Mouse (Mus musculus) ES-CJ7 (cell line): ENCODE measurements around the gene Kirrel.

Experiments used
- DNase-seq: peaks from one replicate; pipeline ENCODE4 v3.0.0; 2011; ENCODE audit warnings: low read depth, low spot score

The Kirrel gene

DNA sequence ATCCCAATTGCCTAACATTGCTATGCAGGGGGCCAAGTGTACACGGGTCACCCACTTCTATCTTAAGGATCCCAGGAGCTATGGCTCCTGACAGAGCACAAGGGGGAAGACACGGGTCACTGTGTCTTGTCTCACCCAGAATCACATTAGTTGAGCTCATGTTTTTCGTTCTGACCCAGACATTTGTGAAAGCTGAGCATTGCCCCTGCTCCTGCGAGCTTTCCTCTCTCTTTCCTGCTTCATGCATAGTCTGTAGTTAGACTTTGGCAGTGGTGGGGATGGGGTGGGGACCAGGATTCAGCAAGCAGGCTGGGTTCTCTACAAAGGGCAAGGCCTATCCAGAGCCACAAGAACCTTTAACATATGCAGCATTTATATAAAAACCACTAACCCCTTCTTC, 94.8 kb downstream of the Kirrel start:
- no peak for DNase-seq

GRCm38 (mm10) chr3:87079301-87079700, 95.2 kb downstream of the Kirrel start:
- DNase-seq, result no peak

GRCm38 (mm10) chr3:87077681-87078080, 96.9 kb downstream of the Kirrel start:
- DNase-seq, result no peak

- no peak for DNase-seq
Measured at GRCm38 (mm10) chr3:87076899-87077298, 97.6 kb downstream of the Kirrel start.

DNA sequence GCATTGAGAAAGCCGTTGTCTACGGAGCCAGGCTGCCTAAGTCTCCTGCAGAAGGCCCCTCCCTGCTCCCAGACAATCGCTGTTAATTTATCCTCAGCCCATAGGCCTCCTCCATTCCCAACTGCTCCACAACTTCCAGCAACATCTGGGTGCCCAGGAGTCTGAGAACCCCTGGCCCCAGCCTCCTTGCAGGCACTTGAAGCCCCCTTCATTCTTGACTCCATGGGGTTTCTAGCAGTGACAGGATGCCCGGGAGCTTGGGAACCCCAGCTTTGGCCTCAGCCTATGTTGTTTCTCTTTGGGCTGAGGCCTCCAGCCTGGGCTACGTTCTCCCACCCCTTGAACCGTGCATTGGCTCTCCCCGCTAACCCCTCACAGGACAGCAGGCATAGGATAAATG, 98.4 kb downstream of the Kirrel start:
- DNase-seq, result no peak

GRCm38 (mm10) chr3:87072612-87073515, 101.7 kb downstream of the Kirrel start:
- no peak for DNase-seq

- DNase-seq, result no peak
Measured at GRCm38 (mm10) chr3:87072191-87072590, 102.4 kb downstream of the Kirrel start.

GRCm38 (mm10) chr3:87067396-87067975, 107.1 kb downstream of the Kirrel start:
- no peak for DNase-seq

- no peak for DNase-seq
Measured at GRCm38 (mm10) chr3:87053939-87054338, 120.6 kb downstream of the Kirrel start.

- no peak for DNase-seq
Measured at GRCm38 (mm10) chr3:87047801-87048200, 126.7 kb downstream of the Kirrel start.

GRCm38 (mm10) chr3:87041733-87042132, 132.8 kb downstream of the Kirrel start:
- no peak for DNase-seq

DNA sequence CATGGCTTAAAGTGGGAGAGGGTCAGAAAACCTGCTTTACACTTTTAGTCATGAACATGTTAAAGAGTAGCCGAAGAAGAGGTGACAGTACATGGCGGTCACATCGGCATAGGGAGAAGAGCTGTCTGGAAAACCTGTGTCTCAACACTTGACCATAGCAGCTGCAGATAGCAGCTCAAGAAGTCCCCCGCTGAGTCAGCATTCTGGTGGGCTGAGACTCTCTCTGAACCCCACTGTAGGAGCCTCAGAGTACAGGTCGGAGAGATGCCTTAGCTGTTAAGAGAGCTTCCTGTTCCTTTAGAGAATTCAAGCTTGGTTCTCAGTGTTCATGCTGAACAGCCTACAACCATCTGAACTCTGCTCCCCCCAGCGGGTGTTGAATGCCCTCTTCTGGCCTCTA, 136.0 kb downstream of the Kirrel start:
- no peak for DNase-seq

DNA sequence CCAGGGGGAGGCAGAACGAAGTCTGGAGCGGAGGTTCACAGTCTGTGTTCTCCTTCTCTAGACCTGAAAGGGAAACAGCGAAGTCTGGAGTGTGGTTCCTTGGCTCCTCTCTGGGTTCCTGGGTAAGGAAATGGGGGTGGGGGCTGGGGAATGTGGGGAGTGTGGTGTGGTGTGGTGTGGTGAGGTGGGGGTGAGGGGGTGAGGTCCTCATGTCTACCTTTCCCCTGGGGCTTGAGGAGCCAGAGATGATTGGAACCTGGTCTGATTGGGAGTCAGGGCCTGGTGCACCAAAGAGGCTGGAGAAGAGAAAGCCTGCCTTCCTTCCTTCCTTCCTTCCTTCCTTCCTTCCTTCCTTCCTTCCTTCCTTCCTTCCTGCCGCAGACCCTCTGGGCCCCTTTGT, 140.5 kb downstream of the Kirrel start:
- DNase-seq, result no peak

DNA sequence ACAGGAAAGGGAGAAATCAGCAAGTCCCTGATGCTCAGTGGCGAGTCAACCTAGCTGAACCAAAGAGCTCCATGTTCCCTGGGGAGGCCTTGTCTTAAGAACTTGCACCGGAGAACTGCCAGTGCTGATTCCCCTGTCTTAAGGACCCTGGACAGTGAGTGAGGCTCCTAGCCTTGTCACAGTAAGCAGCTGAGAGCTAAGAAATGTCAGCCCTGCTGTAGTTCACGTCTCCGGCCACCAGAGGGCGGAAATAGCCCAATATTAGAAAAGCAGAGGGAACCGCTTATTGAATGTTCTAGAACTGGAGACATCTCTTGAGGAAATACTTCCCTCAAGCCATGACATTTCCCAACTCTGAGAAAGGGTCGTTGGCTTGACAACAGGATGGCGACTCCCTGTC, 141.2 kb downstream of the Kirrel start:
- peak; percentile 93 for DNase-seq

DNA sequence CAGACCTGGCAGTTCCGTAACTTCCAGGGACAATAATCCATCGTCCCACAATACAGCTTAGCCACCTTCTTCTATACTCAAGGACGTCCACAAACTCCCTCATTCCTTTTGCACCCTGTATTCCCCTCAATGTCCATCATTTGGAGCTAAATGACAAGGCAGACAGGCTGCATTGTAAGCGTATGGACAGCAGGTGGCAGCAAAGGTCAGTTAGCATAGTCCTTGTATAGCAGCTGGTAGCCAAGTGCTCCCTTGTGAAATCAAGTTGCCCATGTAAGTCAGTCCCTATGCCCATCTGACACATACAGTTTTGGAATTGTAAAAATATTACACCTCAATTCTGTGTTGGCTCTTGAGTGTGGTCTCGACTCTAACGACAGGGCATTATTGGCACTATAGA, 143.7 kb downstream of the Kirrel start:
- peak; percentile 79 for DNase-seq
